ENCODE assay signal across 11 mouse cellular contexts in genomic region chr10:94551924-94552523, GRCm38 (mm10).
DNase-seq lines count a peak whose midpoint lies in the region; ATAC-seq and TF ChIP-seq lines count a peak whose summit lies in the region.
"Had no signal": no experiment of that assay in that cellular context is flagged by ENCODE, and none has a peak within 500 bp of the region (broad histone marks: within the 10 kb centered on the region; RNA-seq: fewer than 3 reads in every experiment).

No protein-coding gene starts in this region.

- no peak overlapping the region for H3K9ac ChIP-seq in CH12.LX (ENCODE audit: insufficient read depth, low read depth)
- H3K9ac ChIP-seq in intestine, embryonic 15.5 days: no peak overlapping the region
- H3K9ac ChIP-seq: liver, embryonic 14.5 days; midbrain, embryonic 15.5 days had no signal

- no peak overlapping the region for H3K4me2 ChIP-seq in CH12.LX (ENCODE audit: insufficient read depth, low read depth, poor library complexity, severe bottlenecking)
- H3K4me2 ChIP-seq in intestine, embryonic 15.5 days (replicated peaks): no peak overlapping the region
- H3K4me2 ChIP-seq: midbrain, embryonic 15.5 days had no signal

- H3K27me3 ChIP-seq in kidney, adult 2 months (replicated peaks; ENCODE audit: control insufficient read depth, insufficient read depth, low read length): no peaks in the 10 kb centered on the region
- no peaks in the 10 kb centered on the region for H3K27me3 ChIP-seq in CH12.LX (replicated peaks)
- H3K27me3 ChIP-seq in intestine, embryonic 15.5 days (replicated peaks): no peaks in the 10 kb centered on the region
- H3K27me3 ChIP-seq: midbrain, embryonic 15.5 days had no signal

- H3K4me1 ChIP-seq in kidney, adult 2 months (ENCODE audit: control insufficient read depth, insufficient read depth, low read length): peaks cover 12% of the 10 kb centered on the region
- H3K4me1 ChIP-seq in CH12.LX (ENCODE audit: control insufficient read depth in 1 of 2, insufficient read depth in 2 of 2): peaks cover 24 to 45% of the 10 kb centered on the region in 2 experiments
- H3K4me1 ChIP-seq in intestine, embryonic 15.5 days (replicated peaks): peaks cover 21% of the 10 kb centered on the region

- H3K36me3 ChIP-seq in kidney, adult 2 months (ENCODE audit: control insufficient read depth, insufficient read depth, low read length): no peaks in the 10 kb centered on the region
- peaks cover 19 to 40% of the 10 kb centered on the region in 2 experiments for H3K36me3 ChIP-seq in CH12.LX (replicated peaks in 1 of 2; ENCODE audit: control insufficient read depth in 1 of 2, insufficient read depth in 1 of 2, low read length in 1 of 2)
- no peaks in the 10 kb centered on the region for H3K36me3 ChIP-seq in intestine, embryonic 15.5 days
- H3K36me3 ChIP-seq: midbrain, embryonic 15.5 days had no signal

- no peak overlapping the region for H3K27ac ChIP-seq in kidney, adult 2 months (ENCODE audit: insufficient read depth, low read depth, low read length)
- H3K27ac ChIP-seq in CH12.LX (ENCODE audit: insufficient read depth, low read depth): no peak overlapping the region
- no peak overlapping the region for H3K27ac ChIP-seq in intestine, embryonic 15.5 days
- H3K27ac ChIP-seq: liver, embryonic 14.5 days; midbrain, embryonic 15.5 days had no signal

- TF ChIP-seq CTCF in kidney, adult 2 months (conservative IDR thresholded peaks at IDR 0.05; ENCODE audit: insufficient read depth, insufficient read length, low read depth, low read length): no peak
- no peak for TF ChIP-seq CTCF in CH12.LX (conservative IDR thresholded peaks at IDR 0.05 in 1 of 2, IDR thresholded peaks at IDR 0.05 in 1 of 2; ENCODE audit: low read depth in 2 of 2, low read length in 2 of 2)

- H3K4me3 ChIP-seq in kidney, adult 2 months (ENCODE audit: insufficient read depth, low read depth, low read length): no peak overlapping the region
- no peak overlapping the region for H3K4me3 ChIP-seq in CH12.LX (replicated peaks in 1 of 3; ENCODE audit: low read depth in 2 of 3, low read length in 2 of 3, poor library complexity in 1 of 3)
- H3K4me3 ChIP-seq in intestine, embryonic 15.5 days (replicated peaks): no peak overlapping the region
- H3K4me3 ChIP-seq: midbrain, embryonic 15.5 days had no signal

- TF ChIP-seq EP300 in CH12.LX (IDR thresholded peaks at IDR 0.05; ENCODE audit: low read length): no peak

- TF ChIP-seq RAD21 in CH12.LX (IDR thresholded peaks at IDR 0.05; ENCODE audit: low read depth, low read length): no peak

- dilution Hi-C loops in CH12.LX (cut with MboI; ENCODE audit: extremely low pct_ligation_motif_present, extremely low pct_unique_long_range_greater_than_20kb, low sequenced_read_pairs): no loop called here

- peaks cover 2% of the 10 kb centered on the region for H3K9me3 ChIP-seq in CH12.LX (replicated peaks; ENCODE audit: low read length)
- no peaks in the 10 kb centered on the region for H3K9me3 ChIP-seq in intestine, embryonic 15.5 days
- H3K9me3 ChIP-seq: midbrain, embryonic 15.5 days had no signal

- H3K79me2 ChIP-seq in CH12.LX (replicated peaks; ENCODE audit: control insufficient read depth, extremely low read depth, insufficient read depth, poor library complexity, severe bottlenecking): no peaks in the 10 kb centered on the region; the same call in 1 of the 2 replicates

- WGBS in kidney, adult 2 months: 65% methylated on average over 7 of the region's 7 CpGs
- 72% methylated on average over 7 of the region's 7 CpGs for WGBS in intestine, embryonic 15.5 days

- in situ Hi-C loops in CH12.LX (cut with MboI; ENCODE audit: low pct_ligation_motif_present, low pct_unique_long_range_greater_than_20kb, low sequenced_read_pairs): no loop called here

- DNase-seq in kidney, adult 2 months: peak; percentile 37
- no peak for DNase-seq in kidney, postnatal 10 days
- peak; percentile 25 for DNase-seq in CH12.LX (ENCODE audit: extremely low read depth)
- peak; percentile 65 for DNase-seq in naive thymus-derived CD4-positive, alpha-beta T cell, adult 2 months (ENCODE audit: low read depth)
- no peak for DNase-seq in natural killer cell, adult 2 months (ENCODE audit: low spot score in 2 of 2)
- no peak for DNase-seq in kidney, postnatal 14 days
- DNase-seq in frontal cortex, postnatal 14 days (ENCODE audit: low spot score in 2 of 2): no peak
- DNase-seq: heart, postnatal 10 days had no signal

- ATAC-seq in intestine, embryonic 15.5 days: 0 out of 2 replicates have a peak, but pooled peaks have one; percentile 16
- ATAC-seq: midbrain, embryonic 15.5 days had no signal

- no peak for TF ChIP-seq POLR2A in kidney, adult 2 months (IDR thresholded peaks at IDR 0.05; ENCODE audit: low read depth, low read length)
- TF ChIP-seq POLR2A in CH12.LX (IDR thresholded peaks at IDR 0.05; ENCODE audit: low read depth, low read length): no peak

TF ChIP-seq in CH12.LX, 34 proteins besides CTCF, POLR2A, EP300 and RAD21:
- TF ChIP-seq BHLHE40 (IDR thresholded peaks at IDR 0.05; ENCODE audit: low read depth, low read length) (peak; percentile 78), ZKSCAN1 (IDR thresholded peaks at IDR 0.05; ENCODE audit: borderline replicate concordance, low read depth, low read length) (no peak), MAZ (IDR thresholded peaks at IDR 0.05; ENCODE audit: low read depth, low read length) (no peak), ETS1 (conservative IDR thresholded peaks at IDR 0.05; ENCODE audit: low read depth, low read length) (0 out of 2 replicates have a peak, but pooled peaks have one; percentile 18)
TF ChIP-seq in CH12.LX: peak in this region for 2.

Comparison
In these comparisons a context has a peak if more than half of its experiments do, and no peak if none do; other contexts are left out.
1. DNase-seq: peak in kidney, adult 2 months (single experiment), CH12.LX (single experiment) and naive thymus-derived CD4-positive, alpha-beta T cell, adult 2 months (single experiment); none in kidney, postnatal 10 days (single experiment), natural killer cell, adult 2 months (0 of 2), kidney, postnatal 14 days (single experiment) and frontal cortex, postnatal 14 days (0 of 2).